Comparison of ENCODE assay signal across 9 mouse cellular contexts in the genomic region with DNA sequence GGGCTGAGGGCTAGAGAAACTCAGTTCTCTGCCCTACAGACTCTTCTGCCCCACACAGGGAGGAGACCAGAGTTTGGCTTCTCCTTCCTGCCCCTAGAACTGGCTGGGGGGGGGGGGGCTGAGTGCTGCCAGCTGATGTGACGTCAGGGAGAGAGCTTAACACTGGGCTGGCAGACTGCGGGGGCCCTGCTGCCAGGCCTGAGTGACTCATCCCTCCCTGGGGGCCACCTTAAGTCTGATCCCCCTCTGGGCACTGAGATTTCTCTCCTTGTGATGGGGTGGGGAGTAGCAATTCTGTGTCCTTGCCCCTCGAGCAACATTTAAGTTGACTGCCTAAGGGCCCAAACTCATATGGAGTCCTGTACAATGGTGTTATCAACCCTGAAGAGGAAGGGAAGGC. TPM values are rescaled to one million over a fixed set of nuclear protein-coding genes. Genes with fewer than 3 reads are reported as not detected.
DNase-seq lines count a peak whose midpoint lies in the region; ATAC-seq and TF ChIP-seq lines count a peak whose summit lies in the region.
"Had no signal": no experiment of that assay in that cellular context is flagged by ENCODE, and none has a peak within 500 bp of the region (broad histone marks: within the 10 kb centered on the region; RNA-seq: fewer than 3 reads in every experiment).

No protein-coding gene starts in this region.

- intact Hi-C loops in left cerebral cortex, adult 2 months (cut with DNase I): loop anchor here (2.0 kb wide), 1 partner anchor 30 kb away; no protein-coding TSS in a partner anchor

- no peak for DNase-seq in left cerebral cortex, adult 2 months (ENCODE audit: extremely low spot score in 1 of 2, low spot score in 2 of 2)
- no peak for DNase-seq in left cerebral cortex, adult 18-20 months (ENCODE audit: low spot score in 2 of 2)
- DNase-seq in layer of hippocampus, postnatal 25 days (ENCODE audit: extremely low spot score in 1 of 2, low spot score in 1 of 2): no peak
- no peak for DNase-seq in right cerebral cortex, postnatal 36 days (ENCODE audit: low spot score in 2 of 2)
- no peak for DNase-seq in layer of hippocampus, postnatal 14 days (ENCODE audit: low spot score in 2 of 2)

- ATAC-seq in embryonic facial prominence, embryonic 13.5 days (ENCODE audit: insufficient number of reproducible peaks, insufficient read depth, low FRiP score, low TSS enrichment, low read depth): no peak
- no peak for ATAC-seq in hindbrain, embryonic 15.5 days (ENCODE audit: low FRiP score, low read depth)
- ATAC-seq in neural tube, embryonic 12.5 days (ENCODE audit: low FRiP score, low read depth): no peak

- H3K4me3 ChIP-seq in left cerebral cortex, adult 2 months: peak overlapping the region; percentile 75
- H3K4me3 ChIP-seq in embryonic facial prominence, embryonic 13.5 days: peak overlapping the region; percentile 95
- H3K4me3 ChIP-seq in hindbrain, embryonic 15.5 days: peak overlapping the region; percentile 82
- peak overlapping the region; percentile 92; the same call in 1 of the 2 replicates for H3K4me3 ChIP-seq in neural tube, embryonic 12.5 days

- peak overlapping the region; percentile 99 for H3K9ac ChIP-seq in embryonic facial prominence, embryonic 13.5 days
- H3K9ac ChIP-seq in hindbrain, embryonic 15.5 days: no peak overlapping the region; the same call in none of the 2 replicates
- H3K9ac ChIP-seq in neural tube, embryonic 12.5 days: peak overlapping the region; percentile 96

- peak overlapping the region; percentile 92 for H3K27ac ChIP-seq in left cerebral cortex, adult 2 months
- peak overlapping the region; percentile 4; the same call in 1 of the 2 replicates for H3K27ac ChIP-seq in embryonic facial prominence, embryonic 13.5 days
- peak overlapping the region; percentile 98 for H3K27ac ChIP-seq in hindbrain, embryonic 15.5 days (replicated peaks)
- H3K27ac ChIP-seq in neural tube, embryonic 12.5 days: no peak overlapping the region

- no peak for TF ChIP-seq CTCF in left cerebral cortex, adult 2 months (IDR thresholded peaks at IDR 0.05)

- 61% methylated on average over 3 of the region's 3 CpGs for WGBS in embryonic facial prominence, embryonic 13.5 days
- 52% methylated on average over 3 of the region's 3 CpGs for WGBS in hindbrain, embryonic 15.5 days
- 70% methylated on average over 3 of the region's 3 CpGs for WGBS in neural tube, embryonic 12.5 days

- peaks cover 26% of the 10 kb centered on the region for H3K4me1 ChIP-seq in embryonic facial prominence, embryonic 13.5 days
- H3K4me1 ChIP-seq in hindbrain, embryonic 15.5 days (replicated peaks): peaks cover 28% of the 10 kb centered on the region
- H3K4me1 ChIP-seq in neural tube, embryonic 12.5 days: peaks cover 21% of the 10 kb centered on the region

- peaks cover 53% of the 10 kb centered on the region for H3K36me3 ChIP-seq in embryonic facial prominence, embryonic 13.5 days
- H3K36me3 ChIP-seq in hindbrain, embryonic 15.5 days: peaks cover 44% of the 10 kb centered on the region
- peaks cover 46% of the 10 kb centered on the region for H3K36me3 ChIP-seq in neural tube, embryonic 12.5 days

- peak overlapping the region; percentile 81 for H3K4me2 ChIP-seq in embryonic facial prominence, embryonic 13.5 days
- peak overlapping the region; percentile 70 for H3K4me2 ChIP-seq in hindbrain, embryonic 15.5 days
- H3K4me2 ChIP-seq in neural tube, embryonic 12.5 days (replicated peaks): peak overlapping the region; percentile 76

- H3K9me3 ChIP-seq in embryonic facial prominence, embryonic 13.5 days: no peaks in the 10 kb centered on the region
- H3K9me3 ChIP-seq in hindbrain, embryonic 15.5 days: no peaks in the 10 kb centered on the region
- H3K9me3 ChIP-seq in neural tube, embryonic 12.5 days: no peaks in the 10 kb centered on the region

- H3K27me3 ChIP-seq in embryonic facial prominence, embryonic 13.5 days: no peaks in the 10 kb centered on the region
- no peaks in the 10 kb centered on the region for H3K27me3 ChIP-seq in hindbrain, embryonic 15.5 days
- H3K27me3 ChIP-seq in neural tube, embryonic 12.5 days (replicated peaks): no peaks in the 10 kb centered on the region

RNA-seq across cellular contexts. Expression of gene Ankrd52, which starts 1.5 kb away (rescaled TPM):
- total RNA-seq in left cerebral cortex, adult 2 months (2021): 10 to 100 TPM; 60.8 to 63.9 TPM
- total RNA-seq in left cerebral cortex, adult 18-20 months (2021): 10 to 100 TPM; 51.0 to 52.2 TPM
- 15.0 and 16.0 TPM in 2 replicates for polyA plus RNA-seq in embryonic facial prominence, embryonic 13.5 days (2015; fragmentation: Nextera tagmentation; extraction: Ambion mirVana)
- 10.9 and 13.8 TPM in 2 replicates for polyA plus RNA-seq in hindbrain, embryonic 15.5 days (2015; fragmentation: Nextera tagmentation; extraction: Ambion mirVana)
- polyA plus RNA-seq in neural tube, embryonic 12.5 days (2016; fragmentation: Nextera tagmentation; extraction: Ambion mirVana): 10.2 and 13.2 TPM in 2 replicates
- 10 to 100 TPM; 54.7 to 69.5 TPM for total RNA-seq in layer of hippocampus, postnatal 25 days (2021)
- total RNA-seq in layer of hippocampus, postnatal 14 days (2021): 10 to 100 TPM; 83.6 to 86.7 TPM

RNA-seq across cellular contexts. Expression of gene Coq10a, which starts 9.7 kb away (rescaled TPM):
- 10 to 100 TPM; 53.0 to 54.6 TPM for total RNA-seq in left cerebral cortex, adult 2 months (2021)
- total RNA-seq in left cerebral cortex, adult 18-20 months (2021): 10 to 100 TPM; 58.5 to 60.4 TPM
- polyA plus RNA-seq in embryonic facial prominence, embryonic 13.5 days (2015; fragmentation: Nextera tagmentation; extraction: Ambion mirVana): 13.1 and 16.2 TPM in 2 replicates
- polyA plus RNA-seq in hindbrain, embryonic 15.5 days (2015; fragmentation: Nextera tagmentation; extraction: Ambion mirVana): 38.7 and 41.9 TPM in 2 replicates
- polyA plus RNA-seq in neural tube, embryonic 12.5 days (2016; fragmentation: Nextera tagmentation; extraction: Ambion mirVana): 33.3 and 35.2 TPM in 2 replicates
- 10 to 100 TPM; 52.9 to 53.5 TPM for total RNA-seq in layer of hippocampus, postnatal 25 days (2021)
- total RNA-seq in layer of hippocampus, postnatal 14 days (2021): 10 to 100 TPM; 60.0 to 62.1 TPM

RNA-seq across cellular contexts. Expression of gene Slc39a5, which starts 22.6 kb away (rescaled TPM):
- total RNA-seq in left cerebral cortex, adult 2 months (2021): not detected
- total RNA-seq in left cerebral cortex, adult 18-20 months (2021): not detected
- polyA plus RNA-seq in embryonic facial prominence, embryonic 13.5 days (2015; fragmentation: Nextera tagmentation; extraction: Ambion mirVana): 0.20 and 0.92 TPM in 2 replicates
- polyA plus RNA-seq in hindbrain, embryonic 15.5 days (2015; fragmentation: Nextera tagmentation; extraction: Ambion mirVana): 0.21 and 0.83 TPM in 2 replicates
- not detected in 2 replicates for polyA plus RNA-seq in neural tube, embryonic 12.5 days (2016; fragmentation: Nextera tagmentation; extraction: Ambion mirVana)
- not detected for total RNA-seq in layer of hippocampus, postnatal 25 days (2021)
- total RNA-seq in layer of hippocampus, postnatal 14 days (2021): under 1 TPM in 1 of 2 experiments, not detected in 1; 0.60 TPM
- polyA plus RNA-seq: macrophage had no signal

RNA-seq across cellular contexts. Expression of gene Nabp2, which starts 32.8 kb away (rescaled TPM):
- total RNA-seq in left cerebral cortex, adult 2 months (2021): 10 to 100 TPM; 87.0 to 91.1 TPM
- total RNA-seq in left cerebral cortex, adult 18-20 months (2021): 10 to 100 TPM; 81.2 to 85.5 TPM
- 72.3 and 73.0 TPM in 2 replicates for polyA plus RNA-seq in embryonic facial prominence, embryonic 13.5 days (2015; fragmentation: Nextera tagmentation; extraction: Ambion mirVana)
- polyA plus RNA-seq in hindbrain, embryonic 15.5 days (2015; fragmentation: Nextera tagmentation; extraction: Ambion mirVana): 137 and 141 TPM in 2 replicates
- 109 and 115 TPM in 2 replicates for polyA plus RNA-seq in neural tube, embryonic 12.5 days (2016; fragmentation: Nextera tagmentation; extraction: Ambion mirVana)
- 100 to 1,000 TPM in 1 of 2 experiments, 10 to 100 TPM in 1; 96.7 to 101 TPM for total RNA-seq in layer of hippocampus, postnatal 25 days (2021)
- 10 to 100 TPM; 94.5 TPM for total RNA-seq in layer of hippocampus, postnatal 14 days (2021)

RNA-seq across cellular contexts. Expression of gene Rnf41, which starts 33.0 kb away (rescaled TPM):
- total RNA-seq in left cerebral cortex, adult 2 months (2021): 10 to 100 TPM; 74.0 to 76.6 TPM
- total RNA-seq in left cerebral cortex, adult 18-20 months (2021): 10 to 100 TPM; 78.9 to 81.5 TPM
- 45.4 and 46.7 TPM in 2 replicates for polyA plus RNA-seq in embryonic facial prominence, embryonic 13.5 days (2015; fragmentation: Nextera tagmentation; extraction: Ambion mirVana)
- 91.3 and 92.4 TPM in 2 replicates for polyA plus RNA-seq in hindbrain, embryonic 15.5 days (2015; fragmentation: Nextera tagmentation; extraction: Ambion mirVana)
- 61.3 and 61.4 TPM in 2 replicates for polyA plus RNA-seq in neural tube, embryonic 12.5 days (2016; fragmentation: Nextera tagmentation; extraction: Ambion mirVana)
- total RNA-seq in layer of hippocampus, postnatal 25 days (2021): 10 to 100 TPM; 68.0 to 76.9 TPM
- 10 to 100 TPM; 67.2 to 72.0 TPM for total RNA-seq in layer of hippocampus, postnatal 14 days (2021)
